Mouse (Mus musculus) gastrocnemius, postnatal 25 days (tissue): ENCODE measurements around the gene Sidt1. TPM values are rescaled to one million over a fixed set of nuclear protein-coding genes. Genes with fewer than 3 reads are reported as not detected.

Experiments used
- DNase-seq: peaks from one replicate; pipeline ENCODE4 v3.0.0; 2022
- long read RNA-seq, 2 experiments: library from polyadenylated mRNA; stranded (forward); transcript quantifications; one replicate each; pipeline ENCODE4 v2.0.0; 2021
- total RNA-seq, 2 experiments: library from RNA; stranded (reverse); gene quantifications; 1 replicate in 1 of 2; 2 replicates in 1 of 2; pipeline ENCODE4 v1.2.3; 2021

The Sidt1 gene
- under 1 TPM; 0.18 to 0.40 TPM for total RNA-seq
- long read RNA-seq, experiment 1 = 0 reads
- long read RNA-seq, experiment 2 = 0 reads

- DNase-seq = no peak
These were observed at the start of gene Sidt1 for GRCm38 (mm10) chr16:44332861-44333284. Gene Sidt1 (minus strand): TSS chr16:44333196.

- no peak for DNase-seq
These were observed 48.6 kb upstream of the Sidt1 start for GRCm38 (mm10) chr16:44381578-44381977.

GRCm38 (mm10) chr16:44380006-44380405 is 47.0 kb upstream of the Sidt1 start:
- no peak for DNase-seq

- DNase-seq = no peak
These were observed 42.5 kb upstream of the Sidt1 start for GRCm38 (mm10) chr16:44375459-44375858.

- no peak for DNase-seq
These were observed 32.5 kb upstream of the Sidt1 start for GRCm38 (mm10) chr16:44365522-44365921.

- no peak for DNase-seq
These were observed 29.2 kb upstream of the Sidt1 start for GRCm38 (mm10) chr16:44361921-44362890.

- peak; percentile 54 for DNase-seq
These were observed 24.7 kb upstream of the Sidt1 start for GRCm38 (mm10) chr16:44357571-44358268.

GRCm38 (mm10) chr16:44356291-44356690 is 23.3 kb upstream of the Sidt1 start:
- DNase-seq = no peak

- no peak for DNase-seq
These were observed 16.9 kb upstream of the Sidt1 start for GRCm38 (mm10) chr16:44349801-44350397.

- DNase-seq = peak; percentile 93
These were observed 14.3 kb upstream of the Sidt1 start, which contains the start of gene Spice1 for GRCm38 (mm10) chr16:44347071-44347901. Gene Spice1 (plus strand): TSS chr16:44347121.

- no peak for DNase-seq
These were observed 4.5 kb upstream of the Sidt1 start for GRCm38 (mm10) chr16:44337541-44337940.

GRCm38 (mm10) chr16:44331995-44332860 is 768 bp downstream of the Sidt1 start:
- no peak for DNase-seq

- no peak for DNase-seq
These were observed 1.4 kb downstream of the Sidt1 start for GRCm38 (mm10) chr16:44331671-44331994.

- DNase-seq = no peak
These were observed 1.8 kb downstream of the Sidt1 start for GRCm38 (mm10) chr16:44331154-44331553.

GRCm38 (mm10) chr16:44330657-44331056 is 2.3 kb downstream of the Sidt1 start:
- DNase-seq = no peak

- no peak for DNase-seq
These were observed 4.4 kb downstream of the Sidt1 start for GRCm38 (mm10) chr16:44328644-44329043.

- no peak for DNase-seq
These were observed 12.8 kb downstream of the Sidt1 start for GRCm38 (mm10) chr16:44320232-44320631.

GRCm38 (mm10) chr16:44316350-44316749 is 16.6 kb downstream of the Sidt1 start:
- DNase-seq = no peak

- DNase-seq = no peak
These were observed 19.6 kb downstream of the Sidt1 start for GRCm38 (mm10) chr16:44313422-44313821.

- no peak for DNase-seq
These were observed 27.4 kb downstream of the Sidt1 start for GRCm38 (mm10) chr16:44305606-44306005.

- DNase-seq = no peak
These were observed 29.2 kb downstream of the Sidt1 start for GRCm38 (mm10) chr16:44303822-44304221.
